Mouse (Mus musculus) heart, embryonic 14.5 days (tissue): Measurements from ENCODE around the gene Fxyd3. TPM values are rescaled to one million over a fixed set of nuclear protein-coding genes. Genes with fewer than 3 reads are reported as not detected.
A peak's percentile ranks its signal among the peaks of the same experiment; 100 is the strongest.

Source experiments
- ATAC-seq: fragments of 200-750 bp; cut with Nextera tagmentation; 2 replicates; pipeline ENCODE4 v1.8.0; 2017; ENCODE audit warnings: low read depth, moderate TSS enrichment; ENCODE audit not compliant: insufficient number of reproducible peaks, insufficient read depth, low FRiP score
- H3K27ac ChIP-seq, 2 experiments: fragments of 200-500 bp in 1 of 2; fragments of 300-500 bp in 1 of 2; sonication (generic) in 1 of 2; replicated peaks in 1 of 2; 2 replicates each; pipeline ENCODE4 v1.5.1; 2012 to 2014; ENCODE audit warnings: low read depth in 2 of 2, low read length in 2 of 2, control low read depth in 1 of 2, mild to moderate bottlenecking in 1 of 2, mixed read lengths in 1 of 2; ENCODE audit not compliant: control insufficient read depth in 1 of 2, insufficient read depth in 1 of 2
- H3K27me3 ChIP-seq: fragments of 300-500 bp; sonication (generic); 2 replicates; pipeline ENCODE4 v1.6.1; 2014; ENCODE audit warnings: mild to moderate bottlenecking, low read length, control low read depth; ENCODE audit not compliant: control insufficient read depth, insufficient read depth
- H3K36me3 ChIP-seq: fragments of 300-500 bp; sonication (generic); 2 replicates; pipeline ENCODE4 v1.6.1; 2014; ENCODE audit warnings: mild to moderate bottlenecking, control low read depth, low read length, mixed read lengths; ENCODE audit not compliant: control insufficient read depth, insufficient read depth
- H3K4me1 ChIP-seq, 2 experiments: fragments of 200-500 bp in 1 of 2; fragments of 300-500 bp in 1 of 2; sonication (generic) in 1 of 2; 2 replicates each; pipeline ENCODE4 v1.6.1; 2012 to 2014; ENCODE audit warnings: low read length in 2 of 2, control low read depth in 1 of 2, mixed read lengths in 1 of 2; ENCODE audit not compliant: control insufficient read depth in 2 of 2, insufficient read depth in 2 of 2
- H3K4me2 ChIP-seq: fragments of 300-500 bp; sonication (generic); 2 replicates; pipeline ENCODE4 v1.6.1; 2014; ENCODE audit warnings: mild to moderate bottlenecking, low read length
- H3K4me3 ChIP-seq, 2 experiments: fragments of 200-500 bp in 1 of 2; fragments of 300-500 bp in 1 of 2; sonication (generic) in 1 of 2; 2 replicates each; pipeline ENCODE4 v1.5.1; 2012 to 2014; ENCODE audit warnings: low read length in 2 of 2, mild to moderate bottlenecking in 2 of 2, control low read depth in 1 of 2, low read depth in 1 of 2, moderate library complexity in 1 of 2; ENCODE audit not compliant: control insufficient read depth in 1 of 2, insufficient read depth in 1 of 2
- H3K9ac ChIP-seq: fragments of 300-500 bp; sonication (generic); 2 replicates; pipeline ENCODE4 v1.6.1; 2014; ENCODE audit warnings: mild to moderate bottlenecking, low read length
- H3K9me3 ChIP-seq: fragments of 300-500 bp; sonication (generic); 2 replicates; pipeline ENCODE4 v1.6.1; 2016; ENCODE audit warnings: low read length, control low read depth; ENCODE audit not compliant: control insufficient read depth
- WGBS: fragments of 180-500 bp; shearing (Covaris S2); extraction: QIAGEN DNeasy Blood & Tissue Kit; methylation state at CpG from one replicate; pipeline ENCODE4 v1.1.7; 2014; 5-methylcytosine and 5-hydroxymethylcytosine counted together
- polyA plus RNA-seq: library from polyadenylated mRNA; unstranded; fragments of >200 nt; fragmentation: Nextera tagmentation; extraction: Ambion mirVana; gene quantifications from 2 replicates; pipeline ENCODE4 v1.2.1, GENCODE M21; 2014

Fxyd3 gene
- polyA plus RNA-seq, 1 experiment from 2014 or later = 0.82 TPM

GRCm38 (mm10) chr7:31049135-31049845 lies 27.2 kb downstream of the Fxyd3 start:
- H3K4me3 ChIP-seq = no peak overlapping the region
- peaks cover 47% of the 10 kb centered on the region for H3K27me3 ChIP-seq
- no peak overlapping the region for H3K27ac ChIP-seq
- 29% methylated on average over 5 of the region's 5 CpGs for WGBS
- H3K4me2 ChIP-seq = no peak overlapping the region; the same call in 1 of the 2 replicates
- peaks cover 29 to 47% of the 10 kb centered on the region in 2 experiments for H3K4me1 ChIP-seq
- no peaks in the 10 kb centered on the region for H3K36me3 ChIP-seq
- H3K9me3 ChIP-seq = no peaks in the 10 kb centered on the region
- H3K9ac ChIP-seq = no peak overlapping the region
- ATAC-seq = no peak

GRCm38 (mm10) chr7:31042431-31042910 lies 34.0 kb downstream of the Fxyd3 start, which contains the start of gene Fxyd5:
TSS of gene Fxyd5 (minus strand) at chr7:31042481.
- H3K36me3 ChIP-seq = no peaks in the 10 kb centered on the region
- H3K4me1 ChIP-seq = peaks cover 7 to 9% of the 10 kb centered on the region in 2 experiments; a peak in 3 of 4 replicates
- ATAC-seq = no peak
- H3K4me3 ChIP-seq = peak within 1 kb of the TSS; percentile 27 to 33
- H3K9ac ChIP-seq = peak within 1 kb of the TSS; percentile 59
- 34% methylated on average over 10 of the region's 10 CpGs for WGBS
- H3K9me3 ChIP-seq = no peaks in the 10 kb centered on the region
- peaks cover 46% of the 10 kb centered on the region for H3K27me3 ChIP-seq
- H3K4me2 ChIP-seq = peak within 1 kb of the TSS; percentile 63
- H3K27ac ChIP-seq = peak within 1 kb of the TSS; percentile 25 to 29; a peak in 2 of 4 replicates

GRCm38 (mm10) chr7:31041662-31042315 lies 34.7 kb downstream of the Fxyd3 start:
- H3K9me3 ChIP-seq = no peaks in the 10 kb centered on the region
- H3K27ac ChIP-seq = peak overlapping the region; percentile 25 to 29; a peak in 2 of 4 replicates
- 4% methylated on average over 28 of the region's 28 CpGs for WGBS
- H3K4me1 ChIP-seq = peaks cover 7 to 9% of the 10 kb centered on the region in 2 experiments; a peak in 3 of 4 replicates
- peak; percentile 74 for ATAC-seq
- H3K4me3 ChIP-seq = peak overlapping the region; percentile 27 to 33
- no peaks in the 10 kb centered on the region for H3K36me3 ChIP-seq
- H3K27me3 ChIP-seq = peaks cover 46% of the 10 kb centered on the region
- H3K9ac ChIP-seq = peak overlapping the region; percentile 59
- H3K4me2 ChIP-seq = peak overlapping the region; percentile 63

- Histone ChIP-seq H3K4me3 (peak overlapping the region; percentile 27 to 33; a peak in 3 of 4 replicates), H3K9me3 (no peaks in the 10 kb centered on the region), H3K4me1 (peaks cover 7 to 9% of the 10 kb centered on the region in 2 experiments; a peak in 3 of 4 replicates), H3K27ac (no peak overlapping the region), H3K4me2 (peak overlapping the region; percentile 63), H3K36me3 (no peaks in the 10 kb centered on the region), H3K27me3 (peaks cover 46% of the 10 kb centered on the region), H3K9ac (peak overlapping the region; percentile 59)
- 31% methylated on average over 8 of the region's 8 CpGs for WGBS
- ATAC-seq = no peak
Measured at GRCm38 (mm10) chr7:31041023-31041407, 35.5 kb downstream of the Fxyd3 start.

GRCm38 (mm10) chr7:31040281-31041022 lies 36.1 kb downstream of the Fxyd3 start:
- Histone ChIP-seq H3K4me1 (peaks cover 7 to 9% of the 10 kb centered on the region in 2 experiments; a peak in 3 of 4 replicates), H3K9ac (no peak overlapping the region), H3K4me2 (peak overlapping the region; percentile 63; the same call in 1 of the 2 replicates), H3K4me3 (no peak overlapping the region), H3K27ac (no peak overlapping the region), H3K36me3 (no peaks in the 10 kb centered on the region), H3K9me3 (no peaks in the 10 kb centered on the region), H3K27me3 (peaks cover 44% of the 10 kb centered on the region)
- ATAC-seq = no peak
- 76% methylated on average over 11 of the region's 12 CpGs for WGBS

GRCm38 (mm10) chr7:31039011-31039410 lies 37.5 kb downstream of the Fxyd3 start:
- peaks cover 6 to 9% of the 10 kb centered on the region in 2 experiments; a peak in 3 of 4 replicates for H3K4me1 ChIP-seq
- H3K9me3 ChIP-seq = no peaks in the 10 kb centered on the region
- H3K4me2 ChIP-seq = no peak overlapping the region
- peaks cover 30% of the 10 kb centered on the region; the same call in 1 of the 2 replicates for H3K27me3 ChIP-seq
- WGBS = 84% methylated on average over 4 of the region's 4 CpGs
- no peak for ATAC-seq
- H3K36me3 ChIP-seq = no peaks in the 10 kb centered on the region
- H3K4me3 ChIP-seq = no peak overlapping the region
- no peak overlapping the region for H3K9ac ChIP-seq
- H3K27ac ChIP-seq = no peak overlapping the region

GRCm38 (mm10) chr7:31037675-31038074 lies 38.8 kb downstream of the Fxyd3 start:
- Histone ChIP-seq H3K4me3 (no peak overlapping the region), H3K4me1 (peaks cover 5 to 12% of the 10 kb centered on the region in 2 experiments; a peak in 3 of 4 replicates), H3K27me3 (peaks cover 20% of the 10 kb centered on the region; the same call in 1 of the 2 replicates), H3K36me3 (no peaks in the 10 kb centered on the region), H3K4me2 (no peak overlapping the region), H3K9ac (no peak overlapping the region), H3K27ac (no peak overlapping the region), H3K9me3 (no peaks in the 10 kb centered on the region)
- 70% methylated on average over 2 of the region's 2 CpGs for WGBS
- no peak for ATAC-seq
